In the genomic region with DNA sequence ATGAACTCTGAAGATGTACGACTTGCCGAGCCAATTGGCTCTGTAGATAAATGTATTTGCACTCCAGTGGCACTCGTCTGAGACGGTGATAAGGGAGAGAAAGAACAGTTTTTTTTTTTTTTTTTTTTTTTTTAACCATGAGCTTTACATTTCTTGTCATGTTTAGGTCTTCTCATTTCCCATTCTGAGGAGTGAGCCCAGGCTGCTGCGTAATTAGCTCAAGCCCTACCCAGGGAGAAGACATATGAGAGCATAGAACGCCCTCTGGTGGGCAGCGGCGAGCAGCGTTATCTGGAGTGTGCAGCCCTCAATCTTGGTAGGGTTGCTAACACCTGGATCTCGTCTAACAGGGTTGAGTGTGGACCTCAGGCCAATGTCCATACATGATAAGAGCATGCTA, we compare ENCODE assay signal across 9 mouse cellular contexts. TPM values are rescaled to one million over a fixed set of nuclear protein-coding genes. Genes with fewer than 3 reads are reported as not detected.
DNase-seq lines count a peak whose midpoint lies in the region; ATAC-seq and TF ChIP-seq lines count a peak whose summit lies in the region.
"Had no signal": no experiment of that assay in that cellular context is flagged by ENCODE, and none has a peak within 500 bp of the region (broad histone marks: within the 10 kb centered on the region; RNA-seq: fewer than 3 reads in every experiment).

No protein-coding gene starts in this region.

- no peak overlapping the region for H3K4me3 ChIP-seq in ES-E14 (ENCODE audit: insufficient read depth in 1 of 2, low read depth in 1 of 2, low read length in 2 of 2, poor library complexity in 1 of 2, severe bottlenecking in 1 of 2)
- no peak overlapping the region for H3K4me3 ChIP-seq in heart, embryonic 16.5 days (ENCODE audit: low read length)
- H3K4me3 ChIP-seq in lung, adult 2 months (replicated peaks; ENCODE audit: extremely low read depth, low read depth, low read length), result no peak overlapping the region
- H3K4me3 ChIP-seq: heart, embryonic 15.5 days had no signal

- H3K4me2 ChIP-seq in heart, embryonic 16.5 days (ENCODE audit: low read depth, low read length), result no peak overlapping the region
- H3K4me2 ChIP-seq: heart, embryonic 15.5 days had no signal

- DNase-seq in ES-E14 (ENCODE audit: low read depth, low spot score), result peak; percentile 60
- DNase-seq in brain, embryonic 18.5 days (ENCODE audit: low read depth, low spot score), result peak; percentile 18
- peak; percentile 68 to 86 for DNase-seq in kidney, postnatal 36 days
- peak; percentile 62 for DNase-seq in lung, adult 2 months
- peak; percentile 28 for DNase-seq in retina, postnatal 7 days (ENCODE audit: low read depth, low spot score)
- peak; percentile 71 to 72 for DNase-seq in thymus, postnatal 36 days

- H3K9me3 ChIP-seq in ES-E14 (ENCODE audit: control insufficient read depth, insufficient read depth, low read depth, low read length), result no peaks in the 10 kb centered on the region
- H3K9me3 ChIP-seq in heart, embryonic 16.5 days (replicated peaks; ENCODE audit: control insufficient read depth, low read length), result no peaks in the 10 kb centered on the region
- H3K9me3 ChIP-seq: heart, embryonic 15.5 days had no signal

- no peak for TF ChIP-seq POLR2A in lung, adult 2 months (IDR thresholded peaks at IDR 0.05; ENCODE audit: borderline replicate concordance, extremely low read depth, low read depth, low read length)

- no peak overlapping the region for H3K27ac ChIP-seq in ES-E14 (ENCODE audit: insufficient read depth, low read depth, low read length, poor library complexity, severe bottlenecking)
- no peak overlapping the region for H3K27ac ChIP-seq in heart, embryonic 16.5 days (ENCODE audit: low read length)
- H3K27ac ChIP-seq: heart, embryonic 15.5 days had no signal

- H3K27me3 ChIP-seq in heart, embryonic 16.5 days (ENCODE audit: control insufficient read depth, insufficient read depth, low read length), result no peaks in the 10 kb centered on the region
- H3K27me3 ChIP-seq: heart, embryonic 15.5 days had no signal

- H3K9ac ChIP-seq in ES-E14 (ENCODE audit: insufficient read depth, low read depth, low read length, poor library complexity, severe bottlenecking), result no peak overlapping the region
- no peak overlapping the region for H3K9ac ChIP-seq in heart, embryonic 16.5 days (ENCODE audit: low read length)
- H3K9ac ChIP-seq: heart, embryonic 15.5 days had no signal

- TF ChIP-seq CTCF in lung, adult 2 months (IDR thresholded peaks at IDR 0.05; ENCODE audit: insufficient read depth, low read length), result peak; percentile 75

- H3K4me1 ChIP-seq in ES-E14 (ENCODE audit: control insufficient read depth in 2 of 2, insufficient read depth in 2 of 2, low read length in 2 of 2, poor library complexity in 1 of 2), result 0 out of 4 replicates have a peak, but pooled peaks cover 0 to 2% of the 10 kb centered on the region in 2 experiments
- H3K4me1 ChIP-seq in heart, embryonic 16.5 days (ENCODE audit: control insufficient read depth, insufficient read depth, low read length), result peaks cover 3% of the 10 kb centered on the region; the same call in 1 of the 2 replicates
- H3K4me1 ChIP-seq in lung, adult 2 months (ENCODE audit: control insufficient read depth, insufficient read depth, low read length), result no peaks in the 10 kb centered on the region
- H3K4me1 ChIP-seq: heart, embryonic 15.5 days had no signal

- WGBS in heart, embryonic 16.5 days, result 20% methylated on average over 10 of the region's 10 CpGs
- 21% methylated on average over 10 of the region's 10 CpGs for WGBS in lung, adult 2 months

- no peaks in the 10 kb centered on the region for H3K36me3 ChIP-seq in ES-E14 (ENCODE audit: control insufficient read depth, insufficient read depth, low read length, poor library complexity, severe bottlenecking)
- no peaks in the 10 kb centered on the region for H3K36me3 ChIP-seq in heart, embryonic 16.5 days (ENCODE audit: control insufficient read depth, insufficient read depth)
- H3K36me3 ChIP-seq: heart, embryonic 15.5 days had no signal

- in situ Hi-C loops in ES-E14 (cut with MboI; ENCODE audit: low sequenced_read_pairs in 2 of 2, unreplicated experiment in 2 of 2), result no loop called here

- ATAC-seq in erythroid progenitor cell, adult 5-6 weeks (replicated peaks; ENCODE audit: low FRiP score, poor library complexity, severe bottlenecking), result peak; percentile 86
- peak; percentile 32; the same call in 1 of the 2 replicates for ATAC-seq in heart, embryonic 16.5 days (replicated peaks; ENCODE audit: extremely low read depth, insufficient read depth, low FRiP score)

TF ChIP-seq in ES-E14, 5 proteins besides CTCF, POLR2A, EP300 and RAD21:
- TF ChIP-seq HCFC1 (IDR thresholded peaks at IDR 0.05; ENCODE audit: borderline replicate concordance, insufficient read depth, low read length), result no peak
- peak; percentile 52; the same call in 1 of the 2 replicates for TF ChIP-seq ZNF384 (IDR thresholded peaks at IDR 0.05; ENCODE audit: low read depth, low read length)
- peak; percentile 70; the same call in 1 of the 2 replicates for TF ChIP-seq ZC3H11A (IDR thresholded peaks at IDR 0.05; ENCODE audit: borderline replicate concordance, low read depth, low read length)

RNA-seq across cellular contexts. Expression of a gene that starts 57.5 kb away (rescaled TPM):
- total RNA-seq in ES-E14 (2012; rRNA removed), result 0.58 and 0.85 TPM in 2 replicates
- total RNA-seq in erythroid progenitor cell, adult 5-6 weeks (2015; ENCODE audit: low replicate concordance), result 6.3 TPM in 1 of 2 replicates, not detected in the other
- total RNA-seq in erythroid progenitor cell, adult 5-6 weeks (2017; ENCODE audit: low replicate concordance), result not detected in 2 replicates
- polyA plus RNA-seq in heart, embryonic 16.5 days (2015; fragmentation: Nextera tagmentation; extraction: Ambion mirVana), result 0.56 and 1.9 TPM in 2 replicates
- 0.92 and 1.1 TPM in 2 replicates for polyA plus RNA-seq in lung, adult 2 months (2012; rRNA removed)

Comparison
In these comparisons a context has a peak if more than half of its experiments do, and no peak if none do; other contexts are left out.
1. DNase-seq: peak in every context shown above with its lines; median percentile 77 in kidney, postnatal 36 days; 72 in thymus, postnatal 36 days; 62 in lung, adult 2 months; 60 in ES-E14; 28 in retina, postnatal 7 days; 18 in brain, embryonic 18.5 days.